Mouse (Mus musculus) intestine, embryonic 16.5 days (tissue): ENCODE results near the gene St6galnac1. TPM values are rescaled to one million over a fixed set of nuclear protein-coding genes. Genes with fewer than 3 reads are reported as not detected.
"Not testable (repeated sequence)": the region's sequence is repeated elsewhere in the genome, so short reads cannot be mapped to it uniquely, and the experiment has no call there.

Experiments used
- ATAC-seq: fragments of 200-750 bp; cut with Nextera tagmentation; 2 replicates; pipeline ENCODE4 v1.8.0; 2017; ENCODE audit warnings: moderate TSS enrichment, moderate library complexity
- H3K27ac ChIP-seq: fragments of 300-500 bp; sonication (generic); 2 replicates; pipeline ENCODE4 v1.5.1; 2014; ENCODE audit warnings: mild to moderate bottlenecking, low read length
- H3K27me3 ChIP-seq: fragments of 300-500 bp; sonication (generic); replicated peaks from 2 replicates; pipeline ENCODE4 v1.6.1; 2014; ENCODE audit warnings: low read length, control low read depth, mixed read lengths; ENCODE audit not compliant: control insufficient read depth, insufficient read depth
- H3K36me3 ChIP-seq: fragments of 300-500 bp; sonication (generic); 2 replicates; pipeline ENCODE4 v1.6.1; 2014; ENCODE audit warnings: low read length, control low read depth; ENCODE audit not compliant: control insufficient read depth, insufficient read depth
- H3K4me1 ChIP-seq: fragments of 300-500 bp; sonication (generic); 2 replicates; pipeline ENCODE4 v1.6.1; 2014; ENCODE audit warnings: low read length, control low read depth, mixed read lengths; ENCODE audit not compliant: control insufficient read depth, insufficient read depth
- H3K4me2 ChIP-seq: fragments of 300-500 bp; sonication (generic); 2 replicates; pipeline ENCODE4 v1.6.1; 2014; ENCODE audit warnings: low read depth, low read length, control low read depth
- H3K4me3 ChIP-seq: fragments of 300-500 bp; sonication (generic); 2 replicates; pipeline ENCODE4 v1.5.1; 2014; ENCODE audit warnings: mild to moderate bottlenecking, low read length
- H3K9ac ChIP-seq: fragments of 300-500 bp; sonication (generic); 2 replicates; pipeline ENCODE4 v1.6.1; 2014; ENCODE audit warnings: low read depth, low read length
- H3K9me3 ChIP-seq: fragments of 300-500 bp; sonication (generic); 2 replicates; pipeline ENCODE4 v1.6.1; 2016; ENCODE audit warnings: low read length, control low read depth; ENCODE audit not compliant: control insufficient read depth
- WGBS: fragments of 180-500 bp; shearing (Covaris S2); extraction: QIAGEN DNeasy Blood & Tissue Kit; methylation state at CpG from one replicate; pipeline ENCODE4 v1.1.7; 2014; 5-methylcytosine and 5-hydroxymethylcytosine counted together
- polyA plus RNA-seq: library from polyadenylated mRNA; unstranded; fragments of >200 nt; fragmentation: Nextera tagmentation; extraction: Ambion mirVana; gene quantifications from 2 replicates; pipeline ENCODE4 v1.2.1, GENCODE M21; 2015

The St6galnac1 gene
- 0.07 TPM in 1 of 2 replicates, not detected in the other for polyA plus RNA-seq

GRCm38 (mm10) chr11:116775407-116775806 lies at the start of gene St6galnac1:
Gene St6galnac1 (minus strand): TSS chr11:116775507.
- no peak within 1 kb of the TSS for H3K9ac ChIP-seq
- H3K27me3 ChIP-seq, result no peaks in the 10 kb centered on the region
- no peak within 1 kb of the TSS for H3K27ac ChIP-seq
- ATAC-seq, result no peak
- H3K9me3 ChIP-seq, result no peaks in the 10 kb centered on the region
- H3K4me1 ChIP-seq, result no peaks in the 10 kb centered on the region
- no peak within 1 kb of the TSS for H3K4me3 ChIP-seq
- no peak within 1 kb of the TSS for H3K4me2 ChIP-seq
- 82% methylated on average over 7 of the region's 7 CpGs for WGBS
- no peaks in the 10 kb centered on the region for H3K36me3 ChIP-seq

DNA sequence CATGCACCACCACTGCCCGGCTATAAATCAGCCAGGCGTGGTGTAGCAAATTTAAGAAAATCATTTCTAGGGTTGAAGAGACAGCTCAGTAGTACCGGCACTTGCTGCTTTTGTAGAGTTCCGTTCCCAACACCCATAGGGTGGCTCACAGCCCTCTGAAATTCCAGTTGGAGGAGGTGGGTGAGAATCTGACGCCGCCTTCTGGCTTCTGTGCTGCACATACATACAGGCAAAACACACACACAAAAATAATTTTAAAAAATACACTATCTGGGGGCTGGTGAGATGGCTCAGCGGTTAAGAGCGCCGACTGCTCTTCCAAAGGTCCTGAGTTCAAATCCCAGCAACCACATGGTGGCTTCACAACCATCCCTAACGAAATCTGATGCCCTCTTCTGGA lies 48.6 kb upstream of the St6galnac1 start:
- H3K27me3 ChIP-seq, H3K27ac ChIP-seq, ATAC-seq, H3K9me3 ChIP-seq, H3K4me3 ChIP-seq, H3K4me2 ChIP-seq, H3K36me3 ChIP-seq, H3K9ac ChIP-seq: not testable (repeated sequence)
- 98% methylated on average over 9 of the region's 10 CpGs for WGBS
- peaks cover 59% of the 10 kb centered on the region for H3K4me1 ChIP-seq

GRCm38 (mm10) chr11:116823255-116823654 lies 47.9 kb upstream of the St6galnac1 start:
- Histone ChIP-seq H3K27me3 (no peaks in the 10 kb centered on the region), H3K4me3 (no peak overlapping the region), H3K9me3 (no peaks in the 10 kb centered on the region), H3K36me3 (no peaks in the 10 kb centered on the region), H3K9ac (no peak overlapping the region), H3K4me1 (peaks cover 60% of the 10 kb centered on the region), H3K27ac (no peak overlapping the region), H3K4me2 (no peak overlapping the region)
- WGBS, result 99% methylated on average over 2 of the region's 2 CpGs
- no peak for ATAC-seq

- H3K4me3 ChIP-seq, result no peak overlapping the region
- no peak overlapping the region for H3K9ac ChIP-seq
- H3K27ac ChIP-seq, result no peak overlapping the region
- H3K36me3 ChIP-seq, result no peaks in the 10 kb centered on the region
- H3K4me2 ChIP-seq, result no peak overlapping the region
- H3K9me3 ChIP-seq, result no peaks in the 10 kb centered on the region
- WGBS, result 81% methylated on average over 10 of the region's 10 CpGs
- H3K4me1 ChIP-seq, result peaks cover 61% of the 10 kb centered on the region
- H3K27me3 ChIP-seq, result no peaks in the 10 kb centered on the region
- no peak for ATAC-seq
These were observed 47.3 kb upstream of the St6galnac1 start for GRCm38 (mm10) chr11:116822626-116823025.

GRCm38 (mm10) chr11:116822215-116822614 lies 46.9 kb upstream of the St6galnac1 start:
- H3K36me3 ChIP-seq, result no peaks in the 10 kb centered on the region

GRCm38 (mm10) chr11:116821057-116821940 lies 46.0 kb upstream of the St6galnac1 start:
- peak overlapping the region; percentile 7; the same call in 1 of the 2 replicates for H3K27ac ChIP-seq
- no peaks in the 10 kb centered on the region for H3K9me3 ChIP-seq
- no peak overlapping the region for H3K4me2 ChIP-seq
- no peaks in the 10 kb centered on the region for H3K27me3 ChIP-seq
- H3K4me3 ChIP-seq, result no peak overlapping the region
- H3K36me3 ChIP-seq, result no peaks in the 10 kb centered on the region
- WGBS, result 60% methylated on average over 13 of the region's 13 CpGs
- H3K4me1 ChIP-seq, result peaks cover 59% of the 10 kb centered on the region
- ATAC-seq, result no peak
- H3K9ac ChIP-seq, result peak overlapping the region; percentile 17; the same call in 1 of the 2 replicates

More at GRCm38 (mm10) chr11:116822215-116822614, 46.9 kb upstream of the St6galnac1 start:
- Histone ChIP-seq H3K27me3 (no peaks in the 10 kb centered on the region), H3K4me3 (no peak overlapping the region), H3K9ac (no peak overlapping the region), H3K4me2 (no peak overlapping the region), H3K9me3 (no peaks in the 10 kb centered on the region), H3K27ac (no peak overlapping the region), H3K4me1 (peaks cover 61% of the 10 kb centered on the region)
- ATAC-seq, result no peak
- 55% methylated on average over 10 of the region's 10 CpGs for WGBS

DNA sequence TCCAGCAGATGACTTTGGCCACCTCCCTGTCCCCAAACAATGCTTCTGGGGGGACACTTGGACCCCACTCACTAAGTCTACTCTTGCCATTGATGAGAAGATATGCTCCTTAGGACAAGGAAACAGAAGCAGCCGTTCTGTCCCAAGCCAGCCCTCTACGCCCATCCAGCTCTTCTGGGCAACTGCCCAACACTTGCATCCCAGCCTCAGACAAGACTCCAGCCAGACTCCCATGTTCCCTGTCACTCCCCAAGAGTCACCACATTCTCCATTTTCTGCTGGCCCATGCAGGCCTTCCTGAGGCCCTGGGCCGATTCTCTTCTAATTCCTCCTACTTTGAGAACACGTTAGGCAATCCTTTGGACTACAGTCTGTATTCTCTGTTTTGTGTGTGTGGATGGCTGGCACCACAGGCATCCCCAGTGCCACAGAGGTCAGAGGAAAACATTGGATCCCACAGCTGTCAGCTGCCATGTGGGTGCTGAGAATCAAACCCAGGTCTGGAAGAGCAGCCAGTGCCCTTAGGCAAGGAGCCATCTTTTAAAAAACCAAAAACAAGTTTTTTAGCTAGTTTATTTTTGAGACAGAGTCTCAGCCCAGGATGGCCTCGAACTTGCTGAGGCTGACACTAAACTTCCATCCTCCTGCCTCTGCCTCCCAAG lies 44.8 kb upstream of the St6galnac1 start:
- Histone ChIP-seq H3K27me3 (no peaks in the 10 kb centered on the region), H3K9me3 (no peaks in the 10 kb centered on the region), H3K36me3 (no peaks in the 10 kb centered on the region), H3K9ac (no peak overlapping the region), H3K4me3 (no peak overlapping the region), H3K4me2 (no peak overlapping the region), H3K27ac (peak overlapping the region; percentile 77; the same call in 1 of the 2 replicates), H3K4me1 (peaks cover 56% of the 10 kb centered on the region)
- ATAC-seq, result no peak
- 77% methylated on average over 5 of the region's 5 CpGs for WGBS

DNA sequence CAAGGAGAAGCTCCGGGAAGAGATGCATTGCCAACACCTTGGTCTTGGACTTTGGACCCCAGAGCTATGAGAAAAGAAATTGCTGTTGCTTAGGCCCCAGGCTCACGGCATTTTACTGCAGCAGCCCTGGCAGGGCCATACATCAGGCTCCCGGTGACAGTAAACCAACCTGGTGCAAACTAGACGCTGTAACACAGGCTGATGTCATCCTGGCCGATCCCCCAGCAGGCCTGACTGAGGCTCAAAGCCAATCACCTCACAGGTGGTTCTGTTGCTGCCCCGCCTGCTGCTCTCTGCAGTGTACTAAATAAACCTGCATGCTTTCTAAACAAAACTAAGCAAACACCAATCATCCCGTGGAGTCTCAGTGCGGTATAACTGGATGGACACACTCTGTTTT lies 43.4 kb upstream of the St6galnac1 start:
- Histone ChIP-seq H3K4me2 (peak overlapping the region; percentile 19; the same call in 1 of the 2 replicates), H3K9me3 (no peaks in the 10 kb centered on the region), H3K4me3 (no peak overlapping the region), H3K4me1 (peaks cover 67% of the 10 kb centered on the region), H3K27ac (peak overlapping the region; percentile 77), H3K27me3 (no peaks in the 10 kb centered on the region), H3K36me3 (no peaks in the 10 kb centered on the region), H3K9ac (peak overlapping the region; percentile 29)
- WGBS, result 27% methylated on average over 8 of the region's 8 CpGs
- ATAC-seq, result peak; percentile 87

- Histone ChIP-seq H3K36me3 (no peaks in the 10 kb centered on the region), H3K4me1 (peaks cover 79% of the 10 kb centered on the region), H3K9ac (no peak overlapping the region), H3K4me3 (no peak overlapping the region), H3K27me3 (no peaks in the 10 kb centered on the region), H3K27ac (no peak overlapping the region), H3K9me3 (no peaks in the 10 kb centered on the region), H3K4me2 (no peak overlapping the region)
- 94% methylated on average over 5 of the region's 5 CpGs for WGBS
- ATAC-seq, result no peak
These were observed 42.3 kb upstream of the St6galnac1 start for GRCm38 (mm10) chr11:116817567-116817966.
